Mouse (Mus musculus): Measurements from ENCODE around the gene Rnf169. TPM values are rescaled to one million over a fixed set of nuclear protein-coding genes. Genes with fewer than 3 reads are reported as not detected.

Rnf169 gene
- total and polyA plus RNA-seq, 2 experiments from 2014 or later, result 3.6 to 17.1 TPM

GRCm38 (mm10) chr7:99902208-99902607 is 78.0 kb downstream of the Rnf169 start:
- H3K4me2 ChIP-seq (ENCODE audit: low read depth, low read length, poor library complexity, severe bottlenecking), result no peak overlapping the region
- TF ChIP-seq CTCF (IDR thresholded peaks at IDR 0.05), result no peak
- no peak overlapping the region for H3K27ac ChIP-seq (ENCODE audit: low read depth, low read length)
- no peak overlapping the region for H3K9ac ChIP-seq (replicated peaks; ENCODE audit: low read length, poor library complexity, severe bottlenecking)
- H3K4me3 ChIP-seq (ENCODE audit: low read depth, low read length), result no peak overlapping the region
- H3K4me1 ChIP-seq (ENCODE audit: insufficient read depth, low read length), result no peaks in the 10 kb centered on the region
- H3K27me3 ChIP-seq (ENCODE audit: insufficient read depth, low read length), result no peaks in the 10 kb centered on the region
- H3K36me3 ChIP-seq (ENCODE audit: insufficient read depth, low read length), result no peaks in the 10 kb centered on the region
- H3K9me3 ChIP-seq (ENCODE audit: low read length), result no peaks in the 10 kb centered on the region
- no peak for ATAC-seq (ENCODE audit: low FRiP score)
- 70% methylated on average over 4 of the region's 4 CpGs for WGBS
- no peak for DNase-seq (ENCODE audit: low spot score)

GRCm38 (mm10) chr7:99896905-99897304 is 83.3 kb downstream of the Rnf169 start:
- DNase-seq (ENCODE audit: low spot score), result no peak
- ATAC-seq (ENCODE audit: low FRiP score), result 0 out of 2 replicates have a peak, but pooled peaks have one; percentile 14
- H3K4me3 ChIP-seq (ENCODE audit: low read depth, low read length), result no peak overlapping the region
- no peak overlapping the region for H3K4me2 ChIP-seq (ENCODE audit: low read depth, low read length, poor library complexity, severe bottlenecking)
- H3K9ac ChIP-seq (replicated peaks; ENCODE audit: low read length, poor library complexity, severe bottlenecking), result no peak overlapping the region
- TF ChIP-seq CTCF (IDR thresholded peaks at IDR 0.05), result no peak
- 79% methylated on average over 4 of the region's 4 CpGs for WGBS
- no peaks in the 10 kb centered on the region for H3K9me3 ChIP-seq (ENCODE audit: low read length)
- H3K4me1 ChIP-seq (ENCODE audit: insufficient read depth, low read length), result peaks cover 8% of the 10 kb centered on the region; the same call in 1 of the 2 replicates
- no peaks in the 10 kb centered on the region for H3K27me3 ChIP-seq (ENCODE audit: insufficient read depth, low read length)
- no peaks in the 10 kb centered on the region for H3K36me3 ChIP-seq (ENCODE audit: insufficient read depth, low read length)
- H3K27ac ChIP-seq (ENCODE audit: low read depth, low read length), result no peak overlapping the region

- no peaks in the 10 kb centered on the region for H3K36me3 ChIP-seq (ENCODE audit: insufficient read depth, low read length)
- H3K4me2 ChIP-seq (ENCODE audit: low read depth, low read length, poor library complexity, severe bottlenecking), result no peak overlapping the region
- WGBS, result 57% methylated on average over 6 of the region's 6 CpGs
- peaks cover 8% of the 10 kb centered on the region; the same call in 1 of the 2 replicates for H3K4me1 ChIP-seq (ENCODE audit: insufficient read depth, low read length)
- ATAC-seq (ENCODE audit: low FRiP score) (no peak), DNase-seq (ENCODE audit: low spot score) (peak; percentile 45)
- H3K4me3 ChIP-seq (ENCODE audit: low read depth, low read length), result no peak overlapping the region
- 0 out of 2 replicates have a peak overlapping the region, but pooled peaks have one; percentile 4 for H3K9ac ChIP-seq (replicated peaks; ENCODE audit: low read length, poor library complexity, severe bottlenecking)
- no peaks in the 10 kb centered on the region for H3K27me3 ChIP-seq (ENCODE audit: insufficient read depth, low read length)
- TF ChIP-seq CTCF (IDR thresholded peaks at IDR 0.05), result no peak
- H3K27ac ChIP-seq (ENCODE audit: low read depth, low read length), result no peak overlapping the region
- H3K9me3 ChIP-seq (ENCODE audit: low read length), result no peaks in the 10 kb centered on the region
These were observed 85.8 kb downstream of the Rnf169 start for GRCm38 (mm10) chr7:99894478-99894877.

- no peak overlapping the region for H3K4me3 ChIP-seq (ENCODE audit: low read depth, low read length)
- no peaks in the 10 kb centered on the region for H3K36me3 ChIP-seq (ENCODE audit: insufficient read depth, low read length)
- 65% methylated on average over 3 of the region's 3 CpGs for WGBS
- ATAC-seq (ENCODE audit: low FRiP score) (no peak), DNase-seq (ENCODE audit: low spot score) (no peak)
- no peaks in the 10 kb centered on the region for H3K27me3 ChIP-seq (ENCODE audit: insufficient read depth, low read length)
- H3K4me1 ChIP-seq (ENCODE audit: insufficient read depth, low read length), result peaks cover 8% of the 10 kb centered on the region; the same call in 1 of the 2 replicates
- no peak for TF ChIP-seq CTCF (IDR thresholded peaks at IDR 0.05)
- no peaks in the 10 kb centered on the region for H3K9me3 ChIP-seq (ENCODE audit: low read length)
- H3K27ac ChIP-seq (ENCODE audit: low read depth, low read length), result peak overlapping the region; percentile 28; the same call in 1 of the 2 replicates
- no peak overlapping the region for H3K4me2 ChIP-seq (ENCODE audit: low read depth, low read length, poor library complexity, severe bottlenecking)
- H3K9ac ChIP-seq (replicated peaks; ENCODE audit: low read length, poor library complexity, severe bottlenecking), result no peak overlapping the region
These were observed 86.3 kb downstream of the Rnf169 start for GRCm38 (mm10) chr7:99893967-99894366.

GRCm38 (mm10) chr7:99892351-99892750 is 87.9 kb downstream of the Rnf169 start:
- Histone ChIP-seq H3K36me3 (ENCODE audit: insufficient read depth, low read length) (no peaks in the 10 kb centered on the region), H3K9ac (replicated peaks; ENCODE audit: low read length, poor library complexity, severe bottlenecking) (no peak overlapping the region), H3K27ac (ENCODE audit: low read depth, low read length) (no peak overlapping the region), H3K27me3 (ENCODE audit: insufficient read depth, low read length) (no peaks in the 10 kb centered on the region), H3K4me2 (ENCODE audit: low read depth, low read length, poor library complexity, severe bottlenecking) (no peak overlapping the region), H3K9me3 (ENCODE audit: low read length) (no peaks in the 10 kb centered on the region), H3K4me1 (ENCODE audit: insufficient read depth, low read length) (peaks cover 8% of the 10 kb centered on the region; the same call in 1 of the 2 replicates), H3K4me3 (ENCODE audit: low read depth, low read length) (no peak overlapping the region)
- WGBS, result 95% methylated on average over 2 of the region's 2 CpGs
- no peak for ATAC-seq (ENCODE audit: low FRiP score)
- no peak for DNase-seq (ENCODE audit: low spot score)
- TF ChIP-seq CTCF (IDR thresholded peaks at IDR 0.05), result no peak

GRCm38 (mm10) chr7:99891471-99891870 is 88.8 kb downstream of the Rnf169 start:
- Histone ChIP-seq H3K27ac (ENCODE audit: low read depth, low read length) (no peak overlapping the region), H3K36me3 (ENCODE audit: insufficient read depth, low read length) (no peaks in the 10 kb centered on the region), H3K4me1 (ENCODE audit: insufficient read depth, low read length) (peaks cover 8% of the 10 kb centered on the region; the same call in 1 of the 2 replicates), H3K27me3 (ENCODE audit: insufficient read depth, low read length) (no peaks in the 10 kb centered on the region), H3K4me2 (ENCODE audit: low read depth, low read length, poor library complexity, severe bottlenecking) (no peak overlapping the region), H3K9me3 (ENCODE audit: low read length) (no peaks in the 10 kb centered on the region), H3K4me3 (ENCODE audit: low read depth, low read length) (no peak overlapping the region), H3K9ac (replicated peaks; ENCODE audit: low read length, poor library complexity, severe bottlenecking) (no peak overlapping the region)
- WGBS, result 78% methylated on average over 3 of the region's 3 CpGs
- DNase-seq (ENCODE audit: low spot score), result no peak
- no peak for TF ChIP-seq CTCF (IDR thresholded peaks at IDR 0.05)
- ATAC-seq (ENCODE audit: low FRiP score), result no peak

Data from midbrain, postnatal 0 days (tissue).